Mouse (Mus musculus) heart, embryonic 16.5 days (tissue): ENCODE data around the gene Syne2. TPM values are rescaled to one million over a fixed set of nuclear protein-coding genes. Genes with fewer than 3 reads are reported as not detected.

Experiments used
- ATAC-seq: fragments of 200-750 bp; cut with Nextera tagmentation; replicated peaks from 2 replicates; pipeline ENCODE4 v1.8.0; 2017; ENCODE audit warnings: moderate number of reproducible peaks; ENCODE audit not compliant: insufficient read depth, low FRiP score; ENCODE audit errors: extremely low read depth
- H3K27ac ChIP-seq: fragments of 300-500 bp; sonication (generic); 2 replicates; pipeline ENCODE4 v1.5.1; 2014; ENCODE audit warnings: mild to moderate bottlenecking, low read length, control low read depth, moderate library complexity
- H3K27me3 ChIP-seq: fragments of 300-500 bp; sonication (generic); 2 replicates; pipeline ENCODE4 v1.6.1; 2014; ENCODE audit warnings: low read length, mixed read lengths; ENCODE audit not compliant: control insufficient read depth, insufficient read depth
- H3K36me3 ChIP-seq: fragments of 300-500 bp; sonication (generic); 2 replicates; pipeline ENCODE4 v1.6.1; 2014; ENCODE audit not compliant: control insufficient read depth, insufficient read depth
- H3K4me1 ChIP-seq: fragments of 300-500 bp; sonication (generic); 2 replicates; pipeline ENCODE4 v1.6.1; 2014; ENCODE audit warnings: low read length, mixed read lengths; ENCODE audit not compliant: control insufficient read depth, insufficient read depth
- H3K4me2 ChIP-seq: fragments of 300-500 bp; sonication (generic); 2 replicates; pipeline ENCODE4 v1.6.1; 2014; ENCODE audit warnings: low read depth, mild to moderate bottlenecking, control low read depth, low read length
- H3K4me3 ChIP-seq: fragments of 300-500 bp; sonication (generic); 2 replicates; pipeline ENCODE4 v1.5.1; 2014; ENCODE audit warnings: mild to moderate bottlenecking, control low read depth, low read length
- H3K9ac ChIP-seq: fragments of 300-500 bp; sonication (generic); 2 replicates; pipeline ENCODE4 v1.6.1; 2014; ENCODE audit warnings: low read length, control low read depth
- H3K9me3 ChIP-seq: fragments of 300-500 bp; sonication (generic); replicated peaks from 2 replicates; pipeline ENCODE4 v1.6.1; 2016; ENCODE audit warnings: low read length; ENCODE audit not compliant: control insufficient read depth
- WGBS: fragments of 180-500 bp; shearing (Covaris S2); extraction: QIAGEN DNeasy Blood & Tissue Kit; methylation state at CpG from one replicate; pipeline ENCODE4 v1.1.7; 2014; 5-methylcytosine and 5-hydroxymethylcytosine counted together
- polyA plus RNA-seq: library from polyadenylated mRNA; unstranded; fragments of >200 nt; fragmentation: Nextera tagmentation; extraction: Ambion mirVana; gene quantifications from 2 replicates; pipeline ENCODE4 v1.2.1, GENCODE M21; 2015

The Syne2 gene
- polyA plus RNA-seq, 1 experiment from 2014 or later, result 38.4 TPM

- no peak overlapping the region for H3K27ac ChIP-seq
- H3K4me3 ChIP-seq, result no peak overlapping the region
- no peak overlapping the region for H3K4me2 ChIP-seq
- H3K9me3 ChIP-seq, result no peaks in the 10 kb centered on the region
- H3K36me3 ChIP-seq, result no peaks in the 10 kb centered on the region
- H3K4me1 ChIP-seq, result peaks cover 20% of the 10 kb centered on the region
- WGBS, result 54% methylated on average over 17 of the region's 17 CpGs
- no peaks in the 10 kb centered on the region for H3K27me3 ChIP-seq
- no peak for ATAC-seq
- H3K9ac ChIP-seq, result peak overlapping the region; percentile 6; the same call in 1 of the 2 replicates
Observed at GRCm38 (mm10) chr12:75866419-75867373, 48.8 kb downstream of the Syne2 start.

GRCm38 (mm10) chr12:75873546-75874235 is 55.8 kb downstream of the Syne2 start:
- no peak for ATAC-seq
- Histone ChIP-seq H3K9me3 (no peaks in the 10 kb centered on the region), H3K4me2 (no peak overlapping the region), H3K4me1 (peaks cover 15% of the 10 kb centered on the region), H3K9ac (no peak overlapping the region), H3K27me3 (no peaks in the 10 kb centered on the region), H3K4me3 (no peak overlapping the region), H3K36me3 (no peaks in the 10 kb centered on the region), H3K27ac (no peak overlapping the region)
- WGBS, result 76% methylated on average over 9 of the region's 9 CpGs

- no peak for ATAC-seq
Observed at GRCm38 (mm10) chr12:75874287-75874994, 56.5 kb downstream of the Syne2 start.

GRCm38 (mm10) chr12:75879636-75880317 is 61.8 kb downstream of the Syne2 start:
- Histone ChIP-seq H3K9me3 (no peaks in the 10 kb centered on the region), H3K4me2 (peak overlapping the region; percentile 17; the same call in 1 of the 2 replicates), H3K27ac (peak overlapping the region; percentile 34; the same call in 1 of the 2 replicates), H3K36me3 (no peaks in the 10 kb centered on the region), H3K27me3 (no peaks in the 10 kb centered on the region), H3K9ac (peak overlapping the region; percentile 7; the same call in 1 of the 2 replicates), H3K4me1 (peaks cover 29% of the 10 kb centered on the region), H3K4me3 (no peak overlapping the region)
- 35% methylated on average over 12 of the region's 12 CpGs for WGBS
- ATAC-seq, result peak; percentile 75

More at GRCm38 (mm10) chr12:75874287-75874994, 56.5 kb downstream of the Syne2 start:
- H3K27me3 ChIP-seq, result no peaks in the 10 kb centered on the region
- no peak overlapping the region for H3K4me3 ChIP-seq
- no peak overlapping the region for H3K9ac ChIP-seq
- peaks cover 12% of the 10 kb centered on the region for H3K4me1 ChIP-seq
- no peaks in the 10 kb centered on the region for H3K9me3 ChIP-seq
- H3K36me3 ChIP-seq, result no peaks in the 10 kb centered on the region
- H3K4me2 ChIP-seq, result no peak overlapping the region
- H3K27ac ChIP-seq, result no peak overlapping the region
- WGBS, result 48% methylated on average over 12 of the region's 12 CpGs

GRCm38 (mm10) chr12:75881554-75881953 is 63.6 kb downstream of the Syne2 start:
- no peaks in the 10 kb centered on the region for H3K27me3 ChIP-seq
- H3K9me3 ChIP-seq, result no peaks in the 10 kb centered on the region
- 28% methylated on average over 4 of the region's 4 CpGs for WGBS
- ATAC-seq, result peak; percentile 80
- peaks cover 29% of the 10 kb centered on the region for H3K4me1 ChIP-seq
- no peaks in the 10 kb centered on the region for H3K36me3 ChIP-seq
- H3K4me3 ChIP-seq, result no peak overlapping the region
- peak overlapping the region; percentile 37 for H3K27ac ChIP-seq
- no peak overlapping the region for H3K9ac ChIP-seq
- H3K4me2 ChIP-seq, result no peak overlapping the region

- Histone ChIP-seq H3K4me3 (no peak overlapping the region), H3K4me1 (peaks cover 8% of the 10 kb centered on the region), H3K27ac (no peak overlapping the region), H3K9me3 (no peaks in the 10 kb centered on the region), H3K27me3 (no peaks in the 10 kb centered on the region), H3K9ac (no peak overlapping the region), H3K36me3 (peaks cover 11% of the 10 kb centered on the region), H3K4me2 (no peak overlapping the region)
- 75% methylated on average over 7 of the region's 7 CpGs for WGBS
- no peak for ATAC-seq
Observed at GRCm38 (mm10) chr12:75886161-75886560, 68.2 kb downstream of the Syne2 start.

- ATAC-seq, result no peak
- Histone ChIP-seq H3K27me3 (no peaks in the 10 kb centered on the region), H3K4me1 (no peaks in the 10 kb centered on the region; the same call in 1 of the 2 replicates), H3K9ac (no peak overlapping the region), H3K4me3 (no peak overlapping the region), H3K4me2 (no peak overlapping the region), H3K27ac (no peak overlapping the region), H3K9me3 (no peaks in the 10 kb centered on the region), H3K36me3 (peaks cover 13% of the 10 kb centered on the region)
- 88% methylated on average over 2 of the region's 2 CpGs for WGBS
Observed at GRCm38 (mm10) chr12:75886946-75887345, 69.0 kb downstream of the Syne2 start.

GRCm38 (mm10) chr12:75888721-75889120 is 70.8 kb downstream of the Syne2 start:
- no peaks in the 10 kb centered on the region for H3K4me1 ChIP-seq

More at GRCm38 (mm10) chr12:75888721-75889120, 70.8 kb downstream of the Syne2 start:
- no peak overlapping the region for H3K4me2 ChIP-seq
- H3K9ac ChIP-seq, result no peak overlapping the region
- no peaks in the 10 kb centered on the region for H3K27me3 ChIP-seq
- WGBS, result 94% methylated on average over 12 of the region's 12 CpGs
- H3K36me3 ChIP-seq, result peaks cover 27% of the 10 kb centered on the region
- no peak for ATAC-seq
- no peak overlapping the region for H3K4me3 ChIP-seq
- H3K9me3 ChIP-seq, result 0 out of 2 replicates have a peak, but pooled peaks cover 2% of the 10 kb centered on the region
- no peak overlapping the region for H3K27ac ChIP-seq
